Mouse (Mus musculus) testis, adult 2 months (tissue): Measurements from ENCODE around the gene Bhlhe23. TPM values are rescaled to one million over a fixed set of nuclear protein-coding genes. Genes with fewer than 3 reads are reported as not detected.
A peak's percentile ranks its signal among the peaks of the same experiment; 100 is the strongest.

Experiments
- H3K27ac ChIP-seq: fragments of 200-500 bp; 2 replicates; pipeline ENCODE4 v1.5.1; 2012; ENCODE audit warnings: low read depth, low read length; ENCODE audit not compliant: control insufficient read depth, insufficient read depth
- H3K27me3 ChIP-seq: fragments of 200-500 bp; 2 replicates; pipeline ENCODE4 v1.6.1; 2012; ENCODE audit warnings: mild to moderate bottlenecking, low read length, moderate library complexity; ENCODE audit not compliant: control insufficient read depth, insufficient read depth
- H3K36me3 ChIP-seq: fragments of 200-500 bp; 2 replicates; pipeline ENCODE4 v1.6.1; 2012; ENCODE audit warnings: mild to moderate bottlenecking, low read length; ENCODE audit not compliant: control insufficient read depth, insufficient read depth
- H3K4me1 ChIP-seq: fragments of 200-500 bp; 2 replicates; pipeline ENCODE4 v1.6.1; 2012; ENCODE audit warnings: low read length; ENCODE audit not compliant: control insufficient read depth, insufficient read depth
- H3K4me3 ChIP-seq: fragments of 200-500 bp; 2 replicates; pipeline ENCODE4 v1.5.1; 2012; ENCODE audit warnings: low read depth, mild to moderate bottlenecking, low read length, moderate library complexity, mixed read lengths; ENCODE audit not compliant: control insufficient read depth
- CTCF ChIP-seq: fragments of 200-500 bp; IDR thresholded peaks from 2 replicates; pipeline ENCODE4 v1.5.1; 2012; ENCODE audit warnings: low read depth, mild to moderate bottlenecking, inconsistent platforms, low read length, moderate library complexity; ENCODE audit not compliant: control insufficient read depth, insufficient read depth, insufficient replicate concordance
- POLR2A ChIP-seq: fragments of 200-500 bp; IDR thresholded peaks from 2 replicates; pipeline ENCODE4 v1.6.1; 2012; ENCODE audit warnings: low read depth, mild to moderate bottlenecking, inconsistent platforms, low read length, moderate library complexity; ENCODE audit not compliant: control insufficient read depth
- polyA plus RNA-seq: library from polyadenylated mRNA; depleted of rRNA; stranded (reverse); fragments of >200 nt; gene quantifications from 2 replicates; pipeline ENCODE4 v1.2.3, GENCODE M21; 2012

Bhlhe23 gene
- polyA plus RNA-seq, 1 experiment, result 0.05 TPM

GRCm38 (mm10) chr2:180791674-180792073, 15.0 kb upstream of the Bhlhe23 start:
- TF ChIP-seq POLR2A (no peak), CTCF (peak; percentile 82)
- Histone ChIP-seq H3K27me3 (no peaks in the 10 kb centered on the region), H3K4me1 (peaks cover 2% of the 10 kb centered on the region), H3K4me3 (no peak overlapping the region), H3K36me3 (no peaks in the 10 kb centered on the region), H3K27ac (no peak overlapping the region)

- Histone ChIP-seq H3K27me3 (no peaks in the 10 kb centered on the region), H3K36me3 (no peaks in the 10 kb centered on the region), H3K27ac (no peak overlapping the region), H3K4me3 (no peak overlapping the region), H3K4me1 (peaks cover 2% of the 10 kb centered on the region)
- TF ChIP-seq CTCF, result no peak
- TF ChIP-seq POLR2A, result no peak
Measured at GRCm38 (mm10) chr2:180788843-180789242, 12.1 kb upstream of the Bhlhe23 start.

- Histone ChIP-seq H3K36me3 (no peaks in the 10 kb centered on the region), H3K4me1 (peaks cover 2% of the 10 kb centered on the region), H3K27me3 (no peaks in the 10 kb centered on the region), H3K27ac (no peak overlapping the region), H3K4me3 (no peak overlapping the region)
- TF ChIP-seq CTCF (no peak), POLR2A (no peak)
Measured at GRCm38 (mm10) chr2:180788386-180788785, 11.7 kb upstream of the Bhlhe23 start.

GRCm38 (mm10) chr2:180787566-180788232, 11.0 kb upstream of the Bhlhe23 start:
- no peaks in the 10 kb centered on the region for H3K36me3 ChIP-seq
- no peaks in the 10 kb centered on the region for H3K27me3 ChIP-seq
- H3K4me1 ChIP-seq, result peaks cover 2% of the 10 kb centered on the region
- H3K27ac ChIP-seq, result no peak overlapping the region
- TF ChIP-seq CTCF (no peak), POLR2A (no peak)
- H3K4me3 ChIP-seq, result no peak overlapping the region

GRCm38 (mm10) chr2:180786732-180787131, 10.0 kb upstream of the Bhlhe23 start:
- TF ChIP-seq POLR2A (no peak), CTCF (no peak)
- Histone ChIP-seq H3K4me1 (peaks cover 2% of the 10 kb centered on the region), H3K27ac (no peak overlapping the region), H3K27me3 (no peaks in the 10 kb centered on the region), H3K36me3 (no peaks in the 10 kb centered on the region), H3K4me3 (no peak overlapping the region)

- Histone ChIP-seq H3K27ac (no peak overlapping the region), H3K4me1 (peaks cover 2% of the 10 kb centered on the region; the same call in 1 of the 2 replicates), H3K4me3 (no peak overlapping the region), H3K36me3 (no peaks in the 10 kb centered on the region), H3K27me3 (peaks cover 1% of the 10 kb centered on the region; the same call in 1 of the 2 replicates)
- TF ChIP-seq CTCF (no peak), POLR2A (no peak)
Measured at GRCm38 (mm10) chr2:180780282-180780681, 3.6 kb upstream of the Bhlhe23 start.

GRCm38 (mm10) chr2:180779226-180780104, 2.8 kb upstream of the Bhlhe23 start:
- H3K27ac ChIP-seq, result no peak overlapping the region

More at GRCm38 (mm10) chr2:180779226-180780104, 2.8 kb upstream of the Bhlhe23 start:
- no peak overlapping the region for H3K4me3 ChIP-seq
- peak; percentile 97 for TF ChIP-seq CTCF
- TF ChIP-seq POLR2A, result no peak
- peaks cover 2% of the 10 kb centered on the region; the same call in 1 of the 2 replicates for H3K4me1 ChIP-seq
- H3K27me3 ChIP-seq, result peaks cover 3% of the 10 kb centered on the region; the same call in 1 of the 2 replicates
- no peaks in the 10 kb centered on the region for H3K36me3 ChIP-seq
